Mouse (Mus musculus): Measurements from ENCODE around the gene Cyb5b. TPM values are rescaled to one million over a fixed set of nuclear protein-coding genes. Genes with fewer than 3 reads are reported as not detected.

Gene Cyb5b
- polyA plus RNA-seq, 1 experiment = not detected

DNA sequence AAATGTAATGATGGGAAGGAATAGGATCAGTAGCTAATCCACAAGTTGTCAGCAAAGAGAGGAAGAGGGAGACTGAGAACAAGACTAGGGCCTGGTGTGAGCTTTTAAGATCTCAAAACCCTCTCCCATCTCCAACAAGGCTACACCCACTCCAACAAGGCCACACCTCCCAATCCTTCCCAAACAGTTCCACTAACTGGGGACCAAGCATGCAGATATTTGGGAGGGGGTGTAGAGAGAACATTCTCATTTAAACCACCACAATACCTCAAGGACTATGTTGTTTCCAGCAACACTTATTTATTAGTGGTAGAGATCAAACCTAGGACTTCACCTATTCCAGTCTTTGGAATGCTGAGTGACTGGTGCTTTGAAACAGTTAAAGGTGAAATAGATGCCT, 6.4 kb downstream of the Cyb5b start:
- Histone ChIP-seq H3K27ac (ENCODE audit: insufficient read depth, low read depth, low read length) (no peak overlapping the region), H3K4me3 (ENCODE audit: insufficient read depth, low read depth, low read length) (no peak overlapping the region), H3K4me1 (ENCODE audit: control insufficient read depth, insufficient read depth, low read length) (peaks cover 4% of the 10 kb centered on the region; the same call in 1 of the 2 replicates)
- TF ChIP-seq CTCF (IDR thresholded peaks at IDR 0.05; ENCODE audit: insufficient read depth, low read depth, low read length) (no peak), POLR2A (IDR thresholded peaks at IDR 0.05; ENCODE audit: insufficient read depth, low read depth, low read length) (no peak)

GRCm38 (mm10) chr8:107157836-107158235, 7.4 kb downstream of the Cyb5b start:
- 0 out of 2 replicates have a peak overlapping the region, but pooled peaks have one; percentile 17 for H3K27ac ChIP-seq (ENCODE audit: insufficient read depth, low read depth, low read length)
- TF ChIP-seq POLR2A (IDR thresholded peaks at IDR 0.05; ENCODE audit: insufficient read depth, low read depth, low read length) = no peak
- no peak for TF ChIP-seq CTCF (IDR thresholded peaks at IDR 0.05; ENCODE audit: insufficient read depth, low read depth, low read length)
- WGBS = 56% methylated on average over 1 of the region's 1 CpGs
- no peak overlapping the region for H3K4me3 ChIP-seq (ENCODE audit: insufficient read depth, low read depth, low read length)
- H3K4me1 ChIP-seq (ENCODE audit: control insufficient read depth, insufficient read depth, low read length) = peaks cover 4% of the 10 kb centered on the region; the same call in 1 of the 2 replicates

DNA sequence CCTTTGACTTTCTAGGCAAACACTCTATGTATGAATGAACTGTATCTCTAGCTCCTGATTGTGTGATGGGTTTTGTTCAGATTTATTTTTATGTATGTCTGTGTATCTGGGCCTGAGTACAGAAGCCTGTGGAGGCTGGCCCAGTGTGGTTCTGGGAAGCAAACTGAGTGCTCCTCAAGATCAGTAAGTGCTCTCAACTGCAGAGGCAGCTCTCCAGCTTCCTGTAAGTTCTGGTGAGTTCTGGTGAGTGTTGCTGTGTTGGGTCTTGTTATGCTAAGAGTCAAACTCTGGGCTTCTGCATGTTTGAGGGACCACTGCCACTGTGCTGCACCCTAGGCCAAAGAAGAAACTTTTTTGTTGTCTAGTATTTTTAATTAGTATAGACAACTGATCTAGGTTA, 8.4 kb downstream of the Cyb5b start:
- Histone ChIP-seq H3K27ac (ENCODE audit: insufficient read depth, low read depth, low read length) (no peak overlapping the region), H3K4me3 (ENCODE audit: insufficient read depth, low read depth, low read length) (no peak overlapping the region), H3K4me1 (ENCODE audit: control insufficient read depth, insufficient read depth, low read length) (peaks cover 2% of the 10 kb centered on the region; the same call in 1 of the 2 replicates)
- TF ChIP-seq CTCF (IDR thresholded peaks at IDR 0.05; ENCODE audit: insufficient read depth, low read depth, low read length) = no peak

- no peak overlapping the region for H3K4me3 ChIP-seq (ENCODE audit: insufficient read depth, low read depth, low read length)
- TF ChIP-seq POLR2A (IDR thresholded peaks at IDR 0.05; ENCODE audit: insufficient read depth, low read depth, low read length) (no peak), CTCF (IDR thresholded peaks at IDR 0.05; ENCODE audit: insufficient read depth, low read depth, low read length) (no peak)
- no peaks in the 10 kb centered on the region for H3K4me1 ChIP-seq (ENCODE audit: control insufficient read depth, insufficient read depth, low read length)
- no peak overlapping the region; the same call in 1 of the 2 replicates for H3K27ac ChIP-seq (ENCODE audit: insufficient read depth, low read depth, low read length)
- 87% methylated on average over 7 of the region's 7 CpGs for WGBS
Measured at GRCm38 (mm10) chr8:107164251-107164773, 13.9 kb downstream of the Cyb5b start.

GRCm38 (mm10) chr8:107165745-107166144, 15.3 kb downstream of the Cyb5b start:
- no peak for TF ChIP-seq POLR2A (IDR thresholded peaks at IDR 0.05; ENCODE audit: insufficient read depth, low read depth, low read length)
- no peak for TF ChIP-seq CTCF (IDR thresholded peaks at IDR 0.05; ENCODE audit: insufficient read depth, low read depth, low read length)
- 90% methylated on average over 9 of the region's 9 CpGs for WGBS
- no peak overlapping the region for H3K4me3 ChIP-seq (ENCODE audit: insufficient read depth, low read depth, low read length)

GRCm38 (mm10) chr8:107167848-107168247, 17.4 kb downstream of the Cyb5b start:
- TF ChIP-seq POLR2A (IDR thresholded peaks at IDR 0.05; ENCODE audit: insufficient read depth, low read depth, low read length) (no peak), CTCF (IDR thresholded peaks at IDR 0.05; ENCODE audit: insufficient read depth, low read depth, low read length) (no peak)
- H3K27ac ChIP-seq (ENCODE audit: insufficient read depth, low read depth, low read length) = no peak overlapping the region
- 73% methylated on average over 5 of the region's 5 CpGs for WGBS
- H3K4me1 ChIP-seq (ENCODE audit: control insufficient read depth, insufficient read depth, low read length) = 0 out of 2 replicates have a peak, but pooled peaks cover 2% of the 10 kb centered on the region
- H3K4me3 ChIP-seq (ENCODE audit: insufficient read depth, low read depth, low read length) = no peak overlapping the region

More at GRCm38 (mm10) chr8:107165745-107166144, 15.3 kb downstream of the Cyb5b start:
- H3K27ac ChIP-seq (ENCODE audit: insufficient read depth, low read depth, low read length) = no peak overlapping the region
- H3K4me1 ChIP-seq (ENCODE audit: control insufficient read depth, insufficient read depth, low read length) = no peaks in the 10 kb centered on the region

DNA sequence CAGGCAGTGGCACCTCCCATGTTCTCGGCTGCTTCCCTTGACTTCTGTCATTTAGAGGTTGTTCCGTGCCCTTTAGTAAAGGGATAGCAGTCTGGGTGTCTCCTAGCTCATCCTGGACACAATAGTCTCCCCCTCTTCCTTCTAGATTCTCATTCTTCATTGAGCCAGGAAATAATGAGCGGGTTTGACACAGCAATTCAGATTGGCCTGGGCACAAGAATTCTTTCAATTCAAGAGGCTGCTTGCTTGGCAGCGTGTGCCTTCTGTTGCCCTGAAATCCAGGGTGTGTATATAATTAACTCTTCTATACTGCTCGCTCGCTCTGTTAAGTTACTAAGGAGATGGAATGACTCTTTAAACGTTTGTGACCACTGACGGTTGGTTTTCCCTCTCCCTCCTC, 21.7 kb downstream of the Cyb5b start:
- no peak for TF ChIP-seq CTCF (IDR thresholded peaks at IDR 0.05; ENCODE audit: insufficient read depth, low read depth, low read length)
- no peak for TF ChIP-seq POLR2A (IDR thresholded peaks at IDR 0.05; ENCODE audit: insufficient read depth, low read depth, low read length)
- H3K4me1 ChIP-seq (ENCODE audit: control insufficient read depth, insufficient read depth, low read length) = 0 out of 2 replicates have a peak, but pooled peaks cover 2% of the 10 kb centered on the region
- WGBS = 22% methylated on average over 8 of the region's 8 CpGs
- no peak overlapping the region for H3K27ac ChIP-seq (ENCODE audit: insufficient read depth, low read depth, low read length)
- H3K4me3 ChIP-seq (ENCODE audit: insufficient read depth, low read depth, low read length) = no peak overlapping the region

DNA sequence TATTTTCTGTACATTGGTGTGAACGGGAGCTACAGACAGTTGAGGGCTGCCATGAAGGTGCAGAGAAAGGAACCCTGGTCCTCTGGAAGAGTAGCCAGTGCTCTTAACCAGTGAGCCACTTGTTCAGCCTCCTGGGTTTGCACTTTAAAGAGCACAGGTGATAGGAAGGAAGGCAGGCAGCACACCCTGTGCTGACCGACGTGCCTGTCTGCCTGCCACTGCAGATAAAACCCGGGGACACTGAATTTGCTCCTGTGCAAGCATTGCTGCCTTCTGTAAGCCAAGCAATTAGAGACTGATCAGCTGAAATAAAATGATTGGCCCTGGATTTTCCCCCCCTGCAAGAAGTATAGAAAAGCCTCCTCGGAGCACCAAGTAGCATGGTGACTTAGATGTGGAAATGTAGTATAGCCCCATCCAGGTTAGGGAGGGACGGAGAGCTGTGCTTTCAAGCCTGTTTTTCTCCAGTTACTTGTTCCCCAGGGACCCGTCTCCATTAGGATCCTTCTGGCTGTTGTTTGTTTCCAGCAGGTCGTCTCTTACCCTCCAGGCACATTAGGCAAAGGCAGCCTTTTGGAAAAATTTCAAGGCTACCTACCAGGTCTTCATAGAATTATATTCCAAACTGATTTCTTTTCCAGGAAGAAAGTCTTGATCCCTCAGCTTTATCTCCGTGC, 22.7 kb downstream of the Cyb5b start:
- TF ChIP-seq CTCF (IDR thresholded peaks at IDR 0.05; ENCODE audit: insufficient read depth, low read depth, low read length) = no peak
- TF ChIP-seq POLR2A (IDR thresholded peaks at IDR 0.05; ENCODE audit: insufficient read depth, low read depth, low read length) = no peak
- H3K4me1 ChIP-seq (ENCODE audit: control insufficient read depth, insufficient read depth, low read length) = 0 out of 2 replicates have a peak, but pooled peaks cover 2% of the 10 kb centered on the region
- no peak overlapping the region for H3K27ac ChIP-seq (ENCODE audit: insufficient read depth, low read depth, low read length)
- H3K4me3 ChIP-seq (ENCODE audit: insufficient read depth, low read depth, low read length) = no peak overlapping the region
- 85% methylated on average over 9 of the region's 9 CpGs for WGBS

- WGBS = 94% methylated on average over 6 of the region's 6 CpGs
Measured at GRCm38 (mm10) chr8:107181122-107181521, 30.7 kb downstream of the Cyb5b start.

More at GRCm38 (mm10) chr8:107181122-107181521, 30.7 kb downstream of the Cyb5b start:
- H3K4me3 ChIP-seq (ENCODE audit: insufficient read depth, low read depth, low read length) = no peak overlapping the region
- TF ChIP-seq POLR2A (IDR thresholded peaks at IDR 0.05; ENCODE audit: insufficient read depth, low read depth, low read length) (no peak), CTCF (IDR thresholded peaks at IDR 0.05; ENCODE audit: insufficient read depth, low read depth, low read length) (no peak)
- no peaks in the 10 kb centered on the region for H3K4me1 ChIP-seq (ENCODE audit: control insufficient read depth, insufficient read depth, low read length)
- no peak overlapping the region for H3K27ac ChIP-seq (ENCODE audit: insufficient read depth, low read depth, low read length)

All from olfactory bulb, adult 2 months (tissue).